Mouse (Mus musculus): Measurements from ENCODE around the gene Cdr2l.

Cdr2l gene

GRCm38 (mm10) chr11:115406858-115407401 lies 25.2 kb downstream of the Cdr2l start:
- no peak for DNase-seq (ENCODE audit: low spot score)

DNA sequence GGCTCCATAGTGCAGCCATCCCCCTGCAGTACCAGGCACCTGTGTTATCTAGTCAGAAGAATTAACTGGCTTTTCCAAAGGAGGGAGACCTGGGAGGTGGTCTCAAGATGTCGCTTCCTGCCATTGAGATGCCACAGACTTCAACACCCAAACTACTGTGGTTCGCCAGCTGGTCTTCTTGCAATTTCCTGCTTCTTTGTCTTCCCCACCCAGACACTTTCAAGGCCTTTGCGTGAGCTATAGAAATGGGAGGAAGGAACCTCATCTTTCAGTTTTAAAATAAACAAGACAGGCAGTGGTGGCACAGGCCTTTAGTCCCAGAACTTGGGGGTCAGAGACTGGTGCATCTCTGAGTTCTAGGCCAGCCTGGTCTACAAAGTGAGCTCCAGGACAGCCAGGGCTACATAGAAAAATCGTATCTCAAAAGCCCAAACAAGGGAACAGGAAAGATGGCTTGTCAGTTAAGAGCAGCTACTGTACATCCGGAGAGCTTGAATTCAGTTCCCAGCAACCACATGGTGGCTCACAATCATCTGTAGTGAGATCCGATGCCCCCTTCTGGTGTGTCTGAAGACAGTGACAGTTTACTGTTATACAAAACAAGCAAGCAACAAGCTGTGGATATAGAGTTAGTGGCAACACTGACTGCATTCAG lies 26.7 kb downstream of the Cdr2l start:
- no peak for DNase-seq (ENCODE audit: low spot score)

DNA sequence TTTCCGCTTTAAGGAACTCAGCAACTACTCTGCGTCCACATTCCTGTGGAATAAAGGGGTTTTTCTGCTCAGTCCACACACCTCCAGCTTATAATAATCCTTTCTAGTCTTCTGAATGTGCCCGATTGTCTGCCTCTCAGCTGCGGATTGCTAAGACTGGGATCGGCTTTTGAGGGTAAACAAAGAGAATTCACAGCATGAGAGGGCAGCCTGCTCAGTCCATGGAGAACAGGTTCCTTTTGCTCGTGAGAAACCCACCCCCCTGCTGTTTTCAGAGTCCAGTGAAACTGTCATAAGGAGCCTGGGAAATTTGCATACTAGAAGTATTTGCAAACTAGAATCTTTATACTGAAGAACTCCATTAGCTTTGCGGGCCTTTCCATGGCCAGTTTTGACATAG lies 27.8 kb downstream of the Cdr2l start:
- peak; percentile 42 for DNase-seq (ENCODE audit: low spot score)

GRCm38 (mm10) chr11:115419531-115420237 lies 38.0 kb downstream of the Cdr2l start, which contains the start of the genes Atp5h and Kctd2:
Gene Atp5h, minus strand, starts transcription at chr11:115419962.
Gene Kctd2, plus strand, starts transcription at chr11:115420128.
- DNase-seq (ENCODE audit: low spot score), result peak; percentile 98

DNA sequence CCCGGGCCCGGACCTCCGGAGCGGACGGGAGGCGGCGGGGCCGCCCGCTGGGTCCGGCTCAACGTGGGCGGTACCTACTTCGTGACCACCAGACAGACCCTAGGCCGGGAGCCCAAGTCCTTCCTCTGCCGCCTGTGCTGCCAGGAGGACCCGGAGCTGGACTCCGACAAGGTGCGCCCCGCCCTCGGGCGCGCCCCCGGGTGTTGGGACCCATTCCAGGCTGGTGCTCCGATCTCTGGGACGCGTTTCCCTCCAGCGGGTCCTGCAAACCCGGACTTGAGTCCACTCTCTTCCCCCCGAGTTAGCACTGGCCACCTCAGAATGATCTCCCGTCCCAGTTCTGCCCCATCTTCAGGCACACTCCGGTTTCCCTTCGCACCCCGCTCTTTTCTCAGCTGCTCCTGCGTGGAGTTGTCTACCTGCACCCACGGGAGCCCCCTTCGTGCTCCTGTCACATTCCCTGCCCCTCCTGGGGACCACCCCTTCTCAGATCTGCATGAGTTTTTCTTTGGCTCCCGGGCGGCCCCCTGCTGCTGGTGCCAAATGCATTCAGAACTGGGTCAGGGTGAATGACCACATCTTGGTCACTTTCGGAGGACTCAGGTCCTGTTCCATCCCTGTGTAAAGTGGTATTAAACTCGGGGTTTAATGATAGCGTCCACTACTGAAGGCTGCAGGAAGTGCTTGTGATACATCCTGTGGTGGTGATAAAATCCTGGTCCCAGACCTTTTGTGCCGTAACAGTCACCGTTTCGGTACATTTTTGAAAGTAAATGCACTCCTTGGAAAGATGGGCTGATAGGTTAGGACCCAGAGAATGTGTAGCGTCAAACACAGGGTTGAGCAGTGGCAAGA lies 38.8 kb downstream of the Cdr2l start:
- peak; percentile 54 for DNase-seq (ENCODE audit: low spot score)

DNA sequence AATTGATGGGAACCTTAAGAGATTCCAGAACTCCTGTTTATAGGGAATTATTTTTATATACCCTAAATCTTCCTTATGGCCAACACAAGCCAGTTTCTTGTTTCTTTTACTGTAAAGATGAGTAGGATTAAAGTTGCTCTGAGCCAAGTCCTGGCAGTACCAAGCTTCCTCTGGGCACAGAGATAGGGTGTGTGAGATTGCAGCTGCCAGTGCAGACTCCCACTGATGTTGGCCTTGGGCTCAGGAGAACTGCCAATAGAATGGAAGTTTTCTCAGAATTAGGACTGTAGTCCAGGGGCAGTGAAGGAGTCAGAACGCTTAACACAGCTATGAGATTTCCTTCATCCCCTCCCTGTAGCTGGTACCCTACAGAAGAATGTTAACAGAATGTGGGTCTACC lies 39.6 kb downstream of the Cdr2l start:
- DNase-seq (ENCODE audit: low spot score), result no peak

DNA sequence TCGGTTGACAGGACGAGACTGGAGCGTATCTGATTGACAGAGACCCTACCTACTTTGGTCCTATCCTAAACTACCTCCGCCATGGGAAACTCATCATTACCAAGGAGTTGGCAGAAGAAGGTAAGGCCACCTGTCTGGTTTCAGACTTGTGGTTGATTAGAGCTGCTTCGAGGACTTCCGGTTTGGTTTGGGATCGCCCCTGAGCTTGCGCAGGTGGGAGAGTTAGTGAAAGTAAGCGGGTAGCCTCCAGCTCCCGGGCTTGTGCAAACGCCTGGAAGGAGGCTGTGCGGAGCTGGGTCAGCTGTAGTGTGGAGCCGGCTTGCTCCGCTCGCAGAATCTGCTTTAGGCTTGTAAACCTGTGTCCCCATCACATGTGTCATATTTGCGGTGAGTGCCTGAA lies 40.3 kb downstream of the Cdr2l start:
- DNase-seq (ENCODE audit: low spot score), result no peak

GRCm38 (mm10) chr11:115423091-115423490 lies 41.4 kb downstream of the Cdr2l start:
- DNase-seq (ENCODE audit: low spot score), result no peak

GRCm38 (mm10) chr11:115424666-115425065 lies 43.0 kb downstream of the Cdr2l start:
- no peak for DNase-seq (ENCODE audit: low spot score)

- no peak for DNase-seq (ENCODE audit: low spot score)
These were observed 44.0 kb downstream of the Cdr2l start for GRCm38 (mm10) chr11:115425671-115426070.

DNA sequence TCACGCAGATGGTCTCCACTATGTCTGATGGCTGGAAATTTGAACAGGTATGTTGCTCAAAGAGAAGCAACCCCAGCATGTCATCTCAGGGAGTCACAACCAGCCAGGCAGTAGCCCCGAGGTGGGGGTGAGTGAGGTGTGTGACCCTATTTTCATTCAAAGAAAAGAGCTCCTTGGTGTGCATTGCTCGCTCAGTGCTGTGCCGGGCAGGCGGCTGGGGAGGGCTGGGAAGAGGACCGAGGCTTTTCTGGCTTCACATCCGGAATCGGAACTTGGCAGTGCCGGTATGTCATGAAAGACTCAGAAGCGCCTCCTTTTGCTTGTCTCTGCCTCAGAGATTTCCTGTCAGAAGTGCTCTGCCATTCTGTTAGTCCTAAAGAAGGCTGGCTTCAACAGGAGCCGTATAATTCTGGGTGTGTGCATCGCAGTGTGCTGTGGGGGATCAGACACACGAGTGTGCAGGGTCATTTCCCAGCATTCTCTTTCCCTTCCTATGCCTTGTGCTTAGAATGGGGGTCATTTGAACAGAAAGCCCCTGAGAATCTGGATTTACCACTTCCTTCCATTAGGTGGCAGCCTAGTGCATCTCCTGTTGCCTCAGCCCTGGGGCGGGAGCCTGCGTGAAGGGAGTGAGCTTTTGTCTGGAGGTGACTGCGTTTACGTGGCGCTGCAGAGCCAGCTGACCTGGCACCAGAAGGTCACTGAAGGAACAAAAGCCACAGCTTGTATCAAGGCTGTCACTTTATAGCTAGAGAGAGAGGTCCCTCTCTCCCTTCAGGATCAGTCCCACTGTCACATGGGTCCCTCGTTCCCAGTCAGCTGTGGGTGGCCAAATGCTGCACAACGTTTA lies 46.0 kb downstream of the Cdr2l start:
- peak; percentile 94 for DNase-seq (ENCODE audit: low spot score)

DNA sequence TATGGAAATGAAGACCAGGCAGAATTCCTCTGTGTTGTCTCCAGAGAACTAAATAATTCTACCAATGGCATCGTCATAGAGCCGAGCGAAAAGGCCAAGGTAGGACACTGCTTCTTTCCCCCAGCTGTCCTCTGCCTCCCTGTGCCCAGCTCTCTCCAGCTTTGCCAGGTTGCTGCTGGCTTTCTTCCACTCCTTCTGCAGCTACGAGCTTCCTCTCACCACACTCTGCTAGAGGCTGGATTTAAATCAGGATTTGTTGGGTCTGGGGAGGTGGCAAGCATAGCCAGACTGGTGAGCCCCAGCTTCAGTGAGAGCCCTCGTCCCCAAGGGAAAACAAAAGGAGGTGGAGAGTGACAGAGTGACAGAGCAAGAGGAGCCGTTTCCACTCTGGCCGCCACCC lies 47.6 kb downstream of the Cdr2l start:
- DNase-seq (ENCODE audit: low spot score), result no peak

GRCm38 (mm10) chr11:115430561-115430960 lies 48.8 kb downstream of the Cdr2l start:
- DNase-seq (ENCODE audit: low spot score), result no peak

DNA sequence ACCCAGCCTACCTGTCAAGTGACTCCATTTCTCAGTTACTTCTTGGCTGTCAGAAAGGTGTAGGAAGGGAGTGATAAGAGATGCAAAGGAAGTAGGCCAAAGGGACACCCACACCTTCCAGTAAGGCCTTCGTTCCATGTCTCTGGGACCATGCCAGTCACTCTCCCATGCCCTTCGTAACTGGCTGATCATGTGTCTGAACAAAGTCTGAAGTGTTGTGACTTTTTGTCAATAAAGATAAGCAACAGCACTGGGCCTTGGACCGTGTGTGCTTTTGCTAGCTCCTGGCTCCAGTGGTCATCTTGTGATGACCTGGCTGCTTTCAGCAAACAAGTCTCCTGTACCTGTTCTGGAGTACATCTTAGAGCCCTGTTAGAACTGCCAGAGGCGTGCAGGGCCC lies 51.1 kb downstream of the Cdr2l start:
- DNase-seq (ENCODE audit: low spot score), result no peak

DNA sequence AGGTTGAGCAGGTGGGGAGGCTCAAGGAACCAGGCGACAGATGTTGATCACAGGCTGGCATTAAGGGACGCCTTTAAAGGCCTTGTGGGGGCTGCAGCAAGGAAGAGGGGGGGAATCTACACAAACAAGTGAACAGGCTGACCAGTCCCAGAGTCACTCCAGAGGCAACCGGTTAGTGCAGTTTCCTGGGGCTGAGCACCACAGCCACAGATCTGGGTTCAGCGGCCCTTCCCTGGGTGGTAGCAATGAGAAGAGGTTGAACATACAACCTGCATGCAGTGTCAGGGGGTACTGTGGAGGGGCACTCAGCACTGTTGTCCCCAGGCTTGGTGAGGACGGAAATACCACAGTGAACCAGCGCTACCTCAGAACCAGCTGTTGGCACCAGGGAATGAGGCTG lies 51.6 kb downstream of the Cdr2l start:
- no peak for DNase-seq (ENCODE audit: low spot score)

DNA sequence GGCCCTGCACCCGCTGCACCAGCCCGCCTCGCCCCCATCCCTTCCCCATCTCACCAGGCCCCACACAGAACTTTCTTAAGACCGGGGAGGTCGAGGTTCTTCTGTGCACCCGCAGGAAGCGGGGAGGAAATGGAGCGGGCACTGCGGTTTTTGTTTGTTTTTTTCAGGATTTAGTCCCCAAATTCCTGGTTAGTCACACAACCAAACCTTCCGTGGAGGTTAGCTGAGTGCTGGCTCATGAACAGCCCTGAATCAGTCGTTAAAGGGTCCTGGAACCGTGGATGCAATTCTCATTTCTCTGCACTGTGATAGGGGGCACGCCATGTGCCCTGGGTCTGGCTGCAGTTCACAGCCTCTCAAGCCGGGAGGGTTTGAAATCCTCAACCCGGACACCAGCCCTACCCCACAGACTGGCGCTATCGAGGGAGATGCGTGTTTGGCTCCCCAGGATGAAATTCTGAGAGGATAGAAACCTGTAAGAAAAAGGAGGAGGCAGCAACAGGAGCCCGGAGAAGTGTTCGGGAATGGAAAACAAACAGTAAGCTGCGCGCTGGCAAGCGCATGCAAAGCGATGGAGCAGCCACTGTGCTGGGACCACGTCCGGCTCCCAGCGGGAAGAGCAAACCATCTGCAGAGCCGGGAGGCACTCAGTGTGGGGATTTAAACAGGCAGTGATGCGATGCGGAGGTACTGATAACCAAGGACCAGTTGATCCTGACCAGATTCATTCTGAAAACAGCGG lies 54.1 kb downstream of the Cdr2l start:
- DNase-seq (ENCODE audit: low spot score), result peak; percentile 72

- no peak for DNase-seq (ENCODE audit: low spot score)
These were observed 55.9 kb downstream of the Cdr2l start for GRCm38 (mm10) chr11:115437571-115438122.

DNA sequence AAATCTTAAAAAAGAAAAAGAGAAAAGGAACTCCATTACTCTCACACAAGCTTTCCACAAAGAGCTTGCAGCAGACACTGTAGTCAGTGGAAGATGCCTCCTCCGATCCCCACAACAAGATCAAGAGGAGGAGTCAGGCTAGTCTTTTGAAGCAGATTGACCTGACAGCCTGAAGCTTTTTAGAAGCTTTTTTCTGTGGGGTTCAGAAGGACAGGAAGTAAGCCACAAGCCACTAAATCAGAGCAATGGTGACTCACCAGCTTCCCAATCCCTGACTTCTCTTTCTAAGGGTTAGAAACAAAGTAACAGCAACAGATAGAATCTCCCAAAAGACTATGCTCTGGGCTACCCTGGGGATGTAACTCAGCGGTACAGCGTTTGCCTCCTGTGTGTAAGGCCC lies 57.6 kb downstream of the Cdr2l start:
- DNase-seq (ENCODE audit: low spot score), result no peak

- no peak for DNase-seq (ENCODE audit: low spot score)
These were observed 58.3 kb downstream of the Cdr2l start, which contains the start of gene Trim80 for GRCm38 (mm10) chr11:115439906-115440595. Gene Trim80, plus strand, starts transcription at chr11:115440545.

- DNase-seq (ENCODE audit: low spot score), result no peak
These were observed 59.7 kb downstream of the Cdr2l start for GRCm38 (mm10) chr11:115441417-115441816.
